In the genomic region with DNA sequence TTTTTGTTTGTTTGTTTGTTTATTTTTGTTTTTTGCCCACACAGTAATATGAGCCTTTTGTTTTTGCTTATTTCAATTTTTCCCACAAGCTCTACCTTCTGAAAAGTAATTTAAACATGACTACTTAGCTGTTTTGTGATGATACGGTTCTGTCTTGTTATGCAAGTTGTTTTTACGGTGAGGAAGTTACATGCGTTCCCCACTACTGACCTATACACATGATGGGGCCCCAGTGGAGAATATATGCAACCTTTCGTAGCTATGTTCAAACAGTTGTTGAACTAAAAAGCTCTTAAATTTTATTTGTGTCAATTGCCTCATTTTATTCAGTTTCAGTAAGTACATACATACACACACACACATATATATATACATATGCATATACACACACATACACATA, we compare ENCODE assay signal across 14 mouse cellular contexts.
"Had no signal": no experiment of that assay in that cellular context is flagged by ENCODE, and none has a peak within 500 bp of the region (broad histone marks: within the 10 kb centered on the region; RNA-seq: fewer than 3 reads in every experiment).

No protein-coding gene starts in this region.

- DNase-seq: liver, embryonic 13.5 days; lung, adult 18-20 months; lung, embryonic 14.5 days; lung, postnatal 14 days; lung, postnatal 4 days; retina, postnatal 1 day; right cerebral cortex, adult 18-20 months; right cerebral cortex, postnatal 25 days; right cerebral cortex, postnatal 4 days; spleen, adult 18-20 months; thymus, adult 2 months; thymus, postnatal 25 days; thymus, postnatal 4 days had no signal

- ATAC-seq: midbrain, embryonic 16.5 days had no signal
